Mouse (Mus musculus) forebrain, embryonic 11.5 days (tissue): ENCODE measurements around the gene Wdr26. TPM values are rescaled to one million over a fixed set of nuclear protein-coding genes. Genes with fewer than 3 reads are reported as not detected.
A peak's percentile ranks its signal among the peaks of the same experiment; 100 is the strongest.

Experiments used
- ATAC-seq: fragments of 200-750 bp; cut with Nextera tagmentation; replicated peaks from 2 replicates; pipeline ENCODE4 v1.8.0; 2017; ENCODE audit warnings: moderate TSS enrichment; ENCODE audit not compliant: low FRiP score
- DNase-seq: peaks from one replicate; pipeline ENCODE4 v3.0.0-alpha.2; 2017; ENCODE audit warnings: low spot score
- H3K27ac ChIP-seq: fragments of 300-500 bp; sonication (generic); 2 replicates; pipeline ENCODE4 v1.5.1; 2014; ENCODE audit warnings: low read depth, low read length
- H3K27me3 ChIP-seq: fragments of 300-500 bp; sonication (generic); 2 replicates; pipeline ENCODE4 v1.6.1; 2014; ENCODE audit warnings: mild to moderate bottlenecking, low read length, mixed read lengths; ENCODE audit not compliant: control insufficient read depth, insufficient read depth
- H3K36me3 ChIP-seq: fragments of 300-500 bp; sonication (generic); 2 replicates; pipeline ENCODE4 v1.6.1; 2014; ENCODE audit warnings: mild to moderate bottlenecking, low read length, moderate library complexity, mixed read lengths; ENCODE audit not compliant: control insufficient read depth, insufficient read depth
- H3K4me1 ChIP-seq: fragments of 300-500 bp; sonication (generic); replicated peaks from 2 replicates; pipeline ENCODE4 v1.6.1; 2014; ENCODE audit warnings: low read length, mixed read lengths; ENCODE audit not compliant: control insufficient read depth, insufficient read depth
- H3K4me2 ChIP-seq: fragments of 300-500 bp; sonication (generic); 2 replicates; pipeline ENCODE4 v1.6.1; 2014; ENCODE audit warnings: low read depth, mild to moderate bottlenecking, low read length, moderate library complexity, mixed read lengths; ENCODE audit not compliant: severe bottlenecking
- H3K4me3 ChIP-seq: fragments of 300-500 bp; sonication (generic); 2 replicates; pipeline ENCODE4 v1.5.1; 2014; ENCODE audit warnings: low read depth, low read length
- H3K9ac ChIP-seq: fragments of 300-500 bp; sonication (generic); 2 replicates; pipeline ENCODE4 v1.6.1; 2014; ENCODE audit warnings: low read length
- H3K9me3 ChIP-seq: fragments of 300-500 bp; sonication (generic); 2 replicates; pipeline ENCODE4 v1.6.1; 2016; ENCODE audit warnings: low read length, mixed read lengths; ENCODE audit not compliant: control insufficient read depth
- WGBS: fragments of 180-500 bp; shearing (Covaris S2); extraction: QIAGEN DNeasy Blood & Tissue Kit; methylation state at CpG from one replicate; pipeline ENCODE4 v1.1.7; 2014; 5-methylcytosine and 5-hydroxymethylcytosine counted together
- polyA plus RNA-seq: library from polyadenylated mRNA; unstranded; fragments of >200 nt; fragmentation: Nextera tagmentation; extraction: Ambion mirVana; gene quantifications from 2 replicates; pipeline ENCODE4 v1.2.1, GENCODE M21; 2014

The Wdr26 gene
- polyA plus RNA-seq, 1 experiment from 2014 or later, result 34.1 TPM

DNA sequence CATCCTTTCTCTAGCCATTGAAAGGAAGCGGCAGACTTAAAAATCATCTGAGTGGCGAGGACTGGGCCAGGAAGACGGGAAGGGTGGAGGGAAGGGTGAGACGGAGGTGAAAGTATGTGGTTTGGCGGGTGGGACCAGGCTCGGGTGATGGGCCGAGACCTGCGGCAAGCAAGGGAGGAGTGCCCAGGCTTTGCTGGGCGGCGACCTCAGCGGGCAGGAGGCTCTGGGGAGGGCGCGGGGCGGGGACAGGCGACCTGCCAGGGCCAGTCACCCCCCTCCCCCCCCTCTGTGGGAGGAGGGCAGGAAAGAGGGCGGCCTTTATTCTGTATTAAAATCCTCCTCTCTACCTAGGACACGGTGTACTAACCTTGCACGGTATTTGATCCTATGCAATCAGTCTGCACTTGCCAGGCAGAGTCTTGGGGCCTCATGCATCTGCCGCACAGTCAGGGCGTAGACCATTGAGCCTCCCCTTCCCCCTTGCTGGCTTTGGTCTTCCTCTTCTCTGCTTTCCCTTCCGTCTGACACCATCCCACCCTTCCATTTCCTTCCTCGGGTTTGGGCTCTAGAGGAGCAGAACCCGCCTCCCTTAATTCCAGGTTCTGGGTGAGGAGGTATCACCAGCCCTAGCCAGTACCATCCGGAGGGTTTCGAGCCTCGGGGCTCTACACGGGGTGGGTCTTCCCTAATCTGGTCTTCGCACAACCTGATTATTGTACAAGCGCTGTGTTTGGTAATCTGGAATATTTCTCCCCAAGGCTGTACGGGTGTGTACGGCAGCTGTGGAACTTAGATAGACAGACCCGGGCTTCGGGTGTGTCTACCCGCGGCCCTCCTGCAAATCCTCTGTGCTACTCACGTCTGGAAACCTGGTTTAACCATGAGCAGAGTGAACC lies 45.1 kb upstream of the Wdr26 start:
- Histone ChIP-seq H3K4me2 (peak overlapping the region; percentile 73), H3K4me1 (peaks cover 19% of the 10 kb centered on the region; the same call in 1 of the 2 replicates), H3K27me3 (no peaks in the 10 kb centered on the region; the same call in none of the 2 replicates), H3K9me3 (no peaks in the 10 kb centered on the region), H3K27ac (peak overlapping the region; percentile 71), H3K4me3 (peak overlapping the region; percentile 29), H3K9ac (peak overlapping the region; percentile 64), H3K36me3 (no peaks in the 10 kb centered on the region)
- ATAC-seq (peak; percentile 67), DNase-seq (peak; percentile 73)
- 25% methylated on average over 35 of the region's 36 CpGs for WGBS

DNA sequence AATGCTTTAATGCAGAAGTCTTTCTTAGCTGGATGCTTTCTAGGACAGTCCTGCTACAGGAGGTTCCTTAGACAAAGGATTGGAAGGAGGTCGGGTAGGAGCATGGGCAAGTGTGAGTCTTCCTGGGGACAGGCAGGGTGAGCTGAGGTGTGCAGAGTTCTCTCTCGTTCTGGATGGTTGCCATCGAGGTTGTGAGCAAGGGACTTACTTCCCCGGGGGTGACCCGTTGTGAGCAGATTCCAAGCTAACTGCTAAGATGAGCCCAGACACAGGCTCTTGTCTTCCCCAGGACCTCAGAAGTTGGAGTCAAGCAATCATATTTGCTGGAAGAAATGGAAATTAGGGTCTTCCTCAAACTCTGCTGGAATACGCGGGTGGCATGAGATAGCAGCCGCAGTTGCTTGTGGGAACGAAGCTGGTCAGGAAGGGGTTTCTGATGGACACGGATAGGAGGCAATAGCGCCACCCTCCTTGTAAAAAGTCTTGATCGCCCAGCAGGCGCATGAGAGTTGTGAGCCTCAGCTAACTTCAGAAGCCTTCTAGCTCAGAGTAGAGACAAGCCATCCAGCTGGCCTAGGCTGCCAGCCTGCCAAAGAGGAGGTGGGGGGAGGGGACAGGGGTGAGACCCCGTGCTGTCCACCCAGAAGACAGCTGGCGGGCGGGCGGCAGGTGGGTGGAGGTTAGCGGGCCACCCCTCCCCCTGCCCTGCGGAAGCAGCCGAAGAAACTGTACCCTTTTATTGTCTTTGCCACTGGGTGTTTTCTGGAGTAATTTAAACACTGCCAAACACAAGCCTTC lies 44.3 kb upstream of the Wdr26 start:
- Histone ChIP-seq H3K4me2 (peak overlapping the region; percentile 73), H3K9me3 (no peaks in the 10 kb centered on the region), H3K27me3 (no peaks in the 10 kb centered on the region; the same call in none of the 2 replicates), H3K4me3 (peak overlapping the region; percentile 29), H3K4me1 (peaks cover 17% of the 10 kb centered on the region; the same call in 1 of the 2 replicates), H3K36me3 (no peaks in the 10 kb centered on the region), H3K9ac (peak overlapping the region; percentile 64), H3K27ac (peak overlapping the region; percentile 71)
- ATAC-seq (peak; percentile 82), DNase-seq (peak; percentile 83)
- WGBS, result 5% methylated on average over 20 of the region's 20 CpGs

DNA sequence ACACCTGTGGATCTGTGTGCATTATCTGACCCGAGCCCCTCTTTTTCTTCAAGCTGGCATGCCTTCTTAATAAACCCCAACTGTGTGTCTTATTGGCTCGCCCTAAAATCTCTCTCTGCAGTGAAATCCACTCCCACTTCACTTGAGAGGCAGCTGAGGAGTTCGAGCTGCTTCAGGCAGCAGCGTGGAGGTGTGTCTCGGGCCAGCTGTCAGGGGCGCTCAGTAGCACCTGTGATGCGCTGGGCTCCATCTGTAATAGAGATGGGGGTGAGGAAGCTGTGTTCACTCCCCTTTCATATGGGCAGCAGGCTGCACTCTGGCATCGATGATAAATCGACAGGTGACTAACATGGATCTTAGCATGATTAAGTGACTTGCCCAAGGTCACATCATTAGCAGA lies 43.6 kb upstream of the Wdr26 start:
- ATAC-seq, result no peak
- Histone ChIP-seq H3K9ac (no peak overlapping the region), H3K4me2 (peak overlapping the region; percentile 73; the same call in 1 of the 2 replicates), H3K9me3 (no peaks in the 10 kb centered on the region), H3K27me3 (no peaks in the 10 kb centered on the region; the same call in none of the 2 replicates), H3K4me1 (peaks cover 12% of the 10 kb centered on the region; the same call in 1 of the 2 replicates), H3K4me3 (no peak overlapping the region), H3K27ac (no peak overlapping the region), H3K36me3 (no peaks in the 10 kb centered on the region)
- WGBS, result 68% methylated on average over 9 of the region's 9 CpGs
- no peak for DNase-seq

DNA sequence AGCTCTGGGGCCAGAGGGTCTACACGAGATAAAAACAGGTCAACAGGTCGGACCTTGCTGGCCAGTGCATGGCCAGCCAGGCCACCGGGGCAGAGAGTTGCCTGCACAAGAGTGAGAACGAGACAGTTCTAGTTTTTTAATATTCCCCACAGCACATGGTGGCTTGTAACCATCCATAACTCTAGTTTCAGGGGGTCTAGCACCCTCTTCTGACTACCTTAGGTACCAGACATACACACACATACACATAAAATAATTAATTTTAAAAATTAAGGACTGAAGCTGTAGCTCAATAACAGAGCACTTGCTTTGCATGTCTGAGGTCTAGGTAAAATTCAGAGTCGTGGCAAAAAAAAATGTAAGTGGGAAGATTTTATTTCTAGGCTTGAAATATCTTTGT lies 39.8 kb upstream of the Wdr26 start:
- H3K27me3 ChIP-seq, result no peaks in the 10 kb centered on the region
- no peak for ATAC-seq
- WGBS, result 80% methylated on average over 5 of the region's 5 CpGs
- H3K27ac ChIP-seq, result no peak overlapping the region
- H3K4me1 ChIP-seq, result peaks cover 7% of the 10 kb centered on the region; the same call in 1 of the 2 replicates
- no peak overlapping the region for H3K4me3 ChIP-seq
- no peaks in the 10 kb centered on the region for H3K9me3 ChIP-seq
- no peaks in the 10 kb centered on the region for H3K36me3 ChIP-seq
- no peak for DNase-seq
- no peak overlapping the region for H3K9ac ChIP-seq
- H3K4me2 ChIP-seq, result no peak overlapping the region

DNA sequence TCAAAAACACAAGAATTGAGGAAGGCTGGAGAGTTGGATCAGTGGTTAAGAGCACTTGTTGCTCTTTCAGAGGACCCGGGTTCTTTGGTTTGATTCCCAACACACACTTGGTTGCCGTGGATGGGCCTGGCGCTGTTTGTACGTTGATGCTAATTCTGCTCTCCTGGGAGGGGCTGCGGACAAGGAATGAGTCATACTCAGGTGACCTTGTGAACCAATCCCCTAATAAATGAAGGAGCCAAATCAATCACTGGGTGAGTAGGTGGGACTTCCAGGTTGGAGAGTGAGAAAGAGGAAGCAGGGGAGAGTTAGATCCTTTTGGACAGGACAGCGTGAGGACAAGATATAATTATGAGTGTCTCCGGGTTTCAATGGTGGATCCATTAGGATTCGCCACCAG lies 39.2 kb upstream of the Wdr26 start:
- DNase-seq, result no peak
- 95% methylated on average over 8 of the region's 8 CpGs for WGBS
- Histone ChIP-seq H3K27me3 (no peaks in the 10 kb centered on the region), H3K9me3 (no peaks in the 10 kb centered on the region), H3K27ac (no peak overlapping the region), H3K36me3 (no peaks in the 10 kb centered on the region), H3K9ac (no peak overlapping the region), H3K4me3 (no peak overlapping the region), H3K4me2 (no peak overlapping the region), H3K4me1 (0 out of 2 replicates have a peak, but pooled peaks cover 3% of the 10 kb centered on the region)
- no peak for ATAC-seq

DNA sequence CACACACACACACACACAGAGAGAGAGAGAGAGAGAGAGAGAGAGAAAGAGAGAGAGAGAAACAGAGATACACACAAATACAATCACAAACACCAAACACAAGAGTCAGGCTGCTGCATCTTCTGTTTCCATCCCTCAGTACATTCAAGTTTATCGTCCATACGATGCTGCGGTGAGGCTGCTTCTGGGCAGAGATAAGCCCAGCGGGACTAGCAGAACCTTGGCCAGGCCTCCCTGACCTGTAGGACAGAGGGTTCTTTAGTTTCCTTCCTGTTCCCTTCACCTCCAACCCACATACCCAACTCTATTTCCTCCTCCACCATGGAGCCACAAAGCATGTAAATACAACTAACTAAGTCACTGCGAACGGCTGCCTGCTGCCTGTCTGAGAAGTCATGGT lies 37.7 kb upstream of the Wdr26 start:
- WGBS, result 92% methylated on average over 6 of the region's 6 CpGs
- no peak for DNase-seq
- H3K9me3 ChIP-seq, result no peaks in the 10 kb centered on the region

DNA sequence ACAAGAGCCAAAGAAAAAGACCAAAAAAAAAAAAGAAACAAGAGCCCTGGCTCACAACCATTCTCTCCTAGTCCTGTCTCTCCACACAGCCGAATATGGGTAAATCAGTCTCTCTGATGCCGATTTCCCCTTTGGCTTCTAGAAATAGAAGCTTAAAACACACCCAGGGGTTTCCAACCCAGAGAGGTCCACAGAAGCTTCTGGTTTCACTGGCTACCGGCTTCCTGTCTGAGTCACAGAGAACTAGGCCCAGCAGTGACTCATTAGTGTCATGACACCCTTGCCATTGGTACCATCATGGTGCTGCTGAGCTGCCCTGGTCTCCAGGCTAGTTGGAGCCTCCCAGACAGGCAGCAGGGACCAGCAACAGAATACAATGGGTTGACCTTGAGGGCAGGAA lies 35.4 kb upstream of the Wdr26 start:
- no peak for DNase-seq
- WGBS, result 91% methylated on average over 3 of the region's 3 CpGs
- Histone ChIP-seq H3K9ac (no peak overlapping the region), H3K9me3 (no peaks in the 10 kb centered on the region), H3K27ac (no peak overlapping the region), H3K4me2 (no peak overlapping the region), H3K36me3 (no peaks in the 10 kb centered on the region), H3K27me3 (no peaks in the 10 kb centered on the region), H3K4me1 (no peaks in the 10 kb centered on the region), H3K4me3 (no peak overlapping the region)
- no peak for ATAC-seq

More for the DNA sequence above, 37.7 kb upstream of the Wdr26 start:
- Histone ChIP-seq H3K27ac (no peak overlapping the region), H3K4me2 (no peak overlapping the region), H3K9ac (no peak overlapping the region), H3K4me1 (no peaks in the 10 kb centered on the region), H3K27me3 (no peaks in the 10 kb centered on the region), H3K36me3 (no peaks in the 10 kb centered on the region), H3K4me3 (no peak overlapping the region)
- ATAC-seq, result no peak

DNA sequence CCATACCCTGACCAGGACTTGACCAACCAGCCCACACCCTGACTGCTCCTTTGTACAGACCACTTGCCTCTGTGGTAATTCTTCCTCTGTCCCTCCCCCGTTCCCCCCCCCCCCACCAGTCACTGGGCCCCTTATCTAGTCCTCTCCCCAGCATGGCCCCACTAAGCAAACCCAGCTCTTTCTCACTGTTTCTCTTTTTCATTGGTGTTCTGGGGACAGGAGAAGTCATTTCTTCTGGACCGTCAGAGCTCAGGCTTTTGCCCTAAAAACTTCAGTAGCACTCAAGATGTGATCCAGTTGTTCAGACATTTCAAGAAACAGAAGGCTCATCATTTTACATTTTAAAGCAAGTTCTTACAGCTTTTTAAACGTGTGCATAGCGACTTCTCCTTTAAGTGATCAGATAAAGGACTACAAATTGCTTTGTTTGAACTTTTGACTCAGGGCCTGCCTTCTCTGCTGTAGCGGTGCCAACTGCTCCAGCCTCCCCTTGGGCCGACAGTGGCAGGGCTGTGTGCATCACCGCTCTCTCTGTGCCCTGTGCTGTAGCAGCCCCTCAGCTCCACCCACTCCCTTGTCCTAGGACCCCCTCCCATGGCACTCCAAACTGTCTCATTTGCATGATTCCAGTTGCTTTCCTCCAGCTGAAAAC lies 34.8 kb upstream of the Wdr26 start:
- ATAC-seq, result no peak
- H3K4me2 ChIP-seq, result no peak overlapping the region
- H3K9ac ChIP-seq, result no peak overlapping the region
- no peaks in the 10 kb centered on the region for H3K36me3 ChIP-seq
- H3K27me3 ChIP-seq, result no peaks in the 10 kb centered on the region
- H3K4me3 ChIP-seq, result no peak overlapping the region
- WGBS, result 57% methylated on average over 7 of the region's 7 CpGs
- no peak for DNase-seq
- no peaks in the 10 kb centered on the region for H3K4me1 ChIP-seq
- H3K27ac ChIP-seq, result no peak overlapping the region
- H3K9me3 ChIP-seq, result no peaks in the 10 kb centered on the region
